Mouse (Mus musculus) midbrain, embryonic 13.5 days (tissue): ENCODE data around the gene Slc1a3. TPM values are rescaled to one million over a fixed set of nuclear protein-coding genes. Genes with fewer than 3 reads are reported as not detected.

Source experiments
- ATAC-seq: fragments of 200-750 bp; cut with Nextera tagmentation; 2 replicates; pipeline ENCODE4 v1.8.0; 2017; ENCODE audit warnings: mild to moderate bottlenecking, moderate TSS enrichment, moderate library complexity
- H3K27ac ChIP-seq: fragments of 300-500 bp; sonication (generic); 2 replicates; pipeline ENCODE4 v1.5.1; 2015; ENCODE audit warnings: inconsistent platforms, mild to moderate bottlenecking, moderate library complexity
- H3K27me3 ChIP-seq: fragments of 300-500 bp; sonication (generic); 2 replicates; pipeline ENCODE4 v1.6.1; 2015; ENCODE audit warnings: mild to moderate bottlenecking, inconsistent platforms
- H3K36me3 ChIP-seq: fragments of 300-500 bp; sonication (generic); 2 replicates; pipeline ENCODE4 v1.6.1; 2015; ENCODE audit warnings: mild to moderate bottlenecking, inconsistent platforms
- H3K4me1 ChIP-seq: fragments of 300-500 bp; sonication (generic); replicated peaks from 2 replicates; pipeline ENCODE4 v1.6.1; 2015; ENCODE audit warnings: inconsistent platforms
- H3K4me2 ChIP-seq: fragments of 300-500 bp; sonication (generic); replicated peaks from 2 replicates; pipeline ENCODE4 v1.6.1; 2015; ENCODE audit warnings: moderate library complexity, mild to moderate bottlenecking, inconsistent platforms
- H3K4me3 ChIP-seq: fragments of 300-500 bp; sonication (generic); replicated peaks from 2 replicates; pipeline ENCODE4 v1.5.1; 2015; ENCODE audit warnings: mild to moderate bottlenecking, inconsistent platforms
- H3K9ac ChIP-seq: fragments of 300-500 bp; sonication (generic); replicated peaks from 2 replicates; pipeline ENCODE4 v1.6.1; 2015; ENCODE audit warnings: mild to moderate bottlenecking, inconsistent platforms
- H3K9me3 ChIP-seq: fragments of 300-500 bp; sonication (generic); 2 replicates; pipeline ENCODE4 v1.6.1; 2016; ENCODE audit warnings: mild to moderate bottlenecking, inconsistent platforms
- WGBS: fragments of 180-500 bp; shearing (Covaris S2); methylation state at CpG from one replicate; pipeline ENCODE4 v1.1.7; 2015; 5-methylcytosine and 5-hydroxymethylcytosine counted together
- polyA plus RNA-seq: library from polyadenylated mRNA; unstranded; fragments of >200 nt; fragmentation: Nextera tagmentation; extraction: Ambion mirVana; gene quantifications from 2 replicates; pipeline ENCODE4 v1.2.1, GENCODE M21; 2015

Gene Slc1a3
- 76.4 and 85.4 TPM in 2 replicates for polyA plus RNA-seq

GRCm38 (mm10) chr15:8710146-8711006 lies at the start of gene Slc1a3:
Slc1a3 (minus strand) TSS chr15:8710764.
- peak within 1 kb of the TSS; percentile 66 for H3K4me3 ChIP-seq
- H3K36me3 ChIP-seq = no peaks in the 10 kb centered on the region
- peaks cover 7% of the 10 kb centered on the region for H3K4me1 ChIP-seq
- H3K27me3 ChIP-seq = peaks cover 26% of the 10 kb centered on the region; the same call in 1 of the 2 replicates
- H3K9me3 ChIP-seq = no peaks in the 10 kb centered on the region
- H3K27ac ChIP-seq = 0 out of 2 replicates have a peak within 1 kb of the TSS, but pooled peaks have one; percentile 47
- H3K4me2 ChIP-seq = peak within 1 kb of the TSS; percentile 92
- H3K9ac ChIP-seq = peak within 1 kb of the TSS; percentile 67
- under 1% methylated on average over 34 of the region's 34 CpGs for WGBS
- peak; percentile 93 for ATAC-seq

DNA sequence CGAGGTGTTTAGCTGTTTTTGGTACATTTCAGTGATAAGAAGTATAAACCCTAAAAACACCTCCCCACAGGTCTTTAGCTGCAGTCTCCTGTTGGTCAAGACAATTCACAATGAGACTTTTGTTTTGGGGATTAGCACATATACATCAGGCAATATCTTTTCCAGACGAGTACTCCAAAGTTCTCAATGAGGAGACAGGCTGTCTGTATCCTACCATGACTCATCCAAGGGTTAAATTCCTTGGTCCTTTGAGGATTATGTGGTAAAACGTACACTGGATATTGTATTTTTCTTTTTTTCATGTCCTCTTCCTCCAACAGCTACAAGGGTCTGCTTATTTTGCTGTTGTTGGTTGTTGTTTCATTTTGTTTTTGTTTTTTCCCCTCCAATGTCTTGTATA lies 48.5 kb upstream of the Slc1a3 start:
- Histone ChIP-seq H3K4me3 (no peak overlapping the region), H3K27ac (no peak overlapping the region), H3K9me3 (no peaks in the 10 kb centered on the region), H3K27me3 (no peaks in the 10 kb centered on the region), H3K4me1 (no peaks in the 10 kb centered on the region), H3K36me3 (no peaks in the 10 kb centered on the region), H3K4me2 (no peak overlapping the region), H3K9ac (no peak overlapping the region)
- 68% methylated on average over 3 of the region's 3 CpGs for WGBS
- no peak for ATAC-seq

DNA sequence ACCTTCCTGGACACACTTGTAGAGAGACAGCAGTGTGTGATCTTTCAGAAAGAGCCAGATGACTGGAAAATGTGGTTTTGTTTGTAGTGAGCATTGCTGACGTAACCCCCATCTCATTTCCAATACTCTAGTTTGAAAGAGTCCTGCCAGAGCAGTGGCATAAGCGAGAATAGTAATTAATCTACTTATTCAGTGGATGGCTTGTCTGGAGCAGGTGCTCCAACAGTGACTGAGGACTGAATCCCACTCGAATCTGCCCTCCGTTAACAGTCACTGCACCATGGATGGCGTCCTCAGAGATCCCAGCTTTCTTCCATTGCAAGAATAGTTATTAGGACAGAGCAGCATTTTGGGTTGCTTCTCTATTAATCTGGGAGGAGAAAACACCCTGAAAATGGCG lies 45.9 kb upstream of the Slc1a3 start:
- H3K4me1 ChIP-seq = no peaks in the 10 kb centered on the region
- 53% methylated on average over 6 of the region's 6 CpGs for WGBS
- no peaks in the 10 kb centered on the region for H3K36me3 ChIP-seq
- no peak overlapping the region for H3K4me2 ChIP-seq
- H3K4me3 ChIP-seq = no peak overlapping the region
- H3K9me3 ChIP-seq = no peaks in the 10 kb centered on the region
- no peaks in the 10 kb centered on the region for H3K27me3 ChIP-seq
- peak; percentile 63; the same call in 1 of the 2 replicates for ATAC-seq
- no peak overlapping the region for H3K9ac ChIP-seq
- no peak overlapping the region for H3K27ac ChIP-seq

GRCm38 (mm10) chr15:8749762-8750161 lies 39.2 kb upstream of the Slc1a3 start:
- Histone ChIP-seq H3K4me2 (no peak overlapping the region), H3K9me3 (no peaks in the 10 kb centered on the region), H3K4me1 (no peaks in the 10 kb centered on the region), H3K4me3 (no peak overlapping the region), H3K27ac (no peak overlapping the region), H3K27me3 (no peaks in the 10 kb centered on the region), H3K36me3 (no peaks in the 10 kb centered on the region), H3K9ac (no peak overlapping the region)
- no peak for ATAC-seq
- 96% methylated on average over 4 of the region's 4 CpGs for WGBS

DNA sequence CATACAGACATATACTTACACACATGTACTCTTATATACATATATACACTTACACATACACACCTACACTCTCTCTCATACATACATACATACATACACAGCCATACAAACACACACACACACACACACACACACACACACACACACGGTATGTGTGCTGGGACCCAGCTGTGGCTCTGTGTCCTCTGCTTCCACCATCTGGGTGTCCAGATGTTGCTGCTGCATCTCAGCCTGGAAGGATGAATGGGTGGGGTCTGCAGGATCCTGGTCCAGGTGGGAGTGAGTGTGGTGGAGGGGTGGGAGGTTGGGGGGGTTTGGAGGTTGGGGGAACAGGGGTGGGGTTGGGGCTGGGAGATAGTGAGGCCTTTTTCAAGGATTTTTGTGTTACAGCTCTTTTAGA lies 38.2 kb upstream of the Slc1a3 start:
- no peak overlapping the region for H3K4me2 ChIP-seq
- no peaks in the 10 kb centered on the region for H3K4me1 ChIP-seq
- H3K27ac ChIP-seq = no peak overlapping the region
- WGBS = 94% methylated on average over 1 of the region's 1 CpGs
- no peak overlapping the region for H3K4me3 ChIP-seq
- no peaks in the 10 kb centered on the region for H3K9me3 ChIP-seq
- H3K27me3 ChIP-seq = no peaks in the 10 kb centered on the region
- no peak for ATAC-seq
- no peaks in the 10 kb centered on the region for H3K36me3 ChIP-seq
- H3K9ac ChIP-seq = no peak overlapping the region

DNA sequence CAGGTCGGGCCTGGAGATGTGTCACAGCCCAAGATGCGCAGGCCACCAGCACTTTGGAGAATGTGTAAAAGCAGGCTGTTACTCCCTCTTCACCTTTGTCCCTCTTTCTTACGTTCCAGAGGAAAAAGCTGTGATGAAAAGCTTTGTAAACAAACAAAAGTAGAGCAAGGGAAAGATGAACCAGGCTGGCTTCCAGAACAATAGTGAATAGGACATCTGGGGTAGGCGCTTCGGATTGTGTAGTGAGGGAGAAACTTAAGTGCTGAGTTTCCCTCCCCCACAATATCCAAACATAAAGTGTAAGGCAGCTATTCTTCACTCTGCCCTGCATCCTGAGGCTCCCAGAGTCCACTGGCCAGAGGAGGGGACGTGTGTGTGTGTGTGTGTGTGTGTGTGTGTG lies 31.0 kb upstream of the Slc1a3 start:
- WGBS = 54% methylated on average over 6 of the region's 6 CpGs
- H3K9ac ChIP-seq = no peak overlapping the region
- no peak for ATAC-seq

GRCm38 (mm10) chr15:8740724-8741123 lies 30.2 kb upstream of the Slc1a3 start:
- H3K9ac ChIP-seq = no peak overlapping the region
- no peaks in the 10 kb centered on the region for H3K9me3 ChIP-seq
- H3K27me3 ChIP-seq = no peaks in the 10 kb centered on the region
- H3K4me2 ChIP-seq = no peak overlapping the region
- H3K27ac ChIP-seq = no peak overlapping the region
- no peak overlapping the region for H3K4me3 ChIP-seq
- 0 out of 2 replicates have a peak, but pooled peaks cover 2% of the 10 kb centered on the region for H3K4me1 ChIP-seq
- WGBS = 95% methylated on average over 8 of the region's 8 CpGs
- no peak for ATAC-seq
- H3K36me3 ChIP-seq = no peaks in the 10 kb centered on the region

More for the DNA sequence above, 31.0 kb upstream of the Slc1a3 start:
- no peaks in the 10 kb centered on the region for H3K36me3 ChIP-seq
- H3K4me3 ChIP-seq = no peak overlapping the region
- no peaks in the 10 kb centered on the region for H3K9me3 ChIP-seq
- H3K27ac ChIP-seq = no peak overlapping the region
- H3K4me2 ChIP-seq = no peak overlapping the region
- 0 out of 2 replicates have a peak, but pooled peaks cover 2% of the 10 kb centered on the region for H3K4me1 ChIP-seq
- no peaks in the 10 kb centered on the region for H3K27me3 ChIP-seq

- H3K27me3 ChIP-seq = no peaks in the 10 kb centered on the region
- ATAC-seq = no peak
- no peak overlapping the region for H3K4me2 ChIP-seq
- no peaks in the 10 kb centered on the region for H3K9me3 ChIP-seq
- H3K9ac ChIP-seq = no peak overlapping the region
- no peaks in the 10 kb centered on the region for H3K36me3 ChIP-seq
- 88% methylated on average over 5 of the region's 5 CpGs for WGBS
- no peak overlapping the region for H3K27ac ChIP-seq
- 0 out of 2 replicates have a peak, but pooled peaks cover 2% of the 10 kb centered on the region for H3K4me1 ChIP-seq
- H3K4me3 ChIP-seq = no peak overlapping the region
Measured at GRCm38 (mm10) chr15:8738156-8738555, 27.6 kb upstream of the Slc1a3 start.

- no peaks in the 10 kb centered on the region for H3K9me3 ChIP-seq
- no peak overlapping the region for H3K9ac ChIP-seq
- ATAC-seq = no peak
- no peak overlapping the region for H3K4me3 ChIP-seq
- H3K4me2 ChIP-seq = no peak overlapping the region
- no peaks in the 10 kb centered on the region for H3K4me1 ChIP-seq
- no peaks in the 10 kb centered on the region for H3K27me3 ChIP-seq
- 87% methylated on average over 6 of the region's 6 CpGs for WGBS
- no peaks in the 10 kb centered on the region for H3K36me3 ChIP-seq
- no peak overlapping the region for H3K27ac ChIP-seq
Measured at GRCm38 (mm10) chr15:8734363-8734739, 23.8 kb upstream of the Slc1a3 start.

DNA sequence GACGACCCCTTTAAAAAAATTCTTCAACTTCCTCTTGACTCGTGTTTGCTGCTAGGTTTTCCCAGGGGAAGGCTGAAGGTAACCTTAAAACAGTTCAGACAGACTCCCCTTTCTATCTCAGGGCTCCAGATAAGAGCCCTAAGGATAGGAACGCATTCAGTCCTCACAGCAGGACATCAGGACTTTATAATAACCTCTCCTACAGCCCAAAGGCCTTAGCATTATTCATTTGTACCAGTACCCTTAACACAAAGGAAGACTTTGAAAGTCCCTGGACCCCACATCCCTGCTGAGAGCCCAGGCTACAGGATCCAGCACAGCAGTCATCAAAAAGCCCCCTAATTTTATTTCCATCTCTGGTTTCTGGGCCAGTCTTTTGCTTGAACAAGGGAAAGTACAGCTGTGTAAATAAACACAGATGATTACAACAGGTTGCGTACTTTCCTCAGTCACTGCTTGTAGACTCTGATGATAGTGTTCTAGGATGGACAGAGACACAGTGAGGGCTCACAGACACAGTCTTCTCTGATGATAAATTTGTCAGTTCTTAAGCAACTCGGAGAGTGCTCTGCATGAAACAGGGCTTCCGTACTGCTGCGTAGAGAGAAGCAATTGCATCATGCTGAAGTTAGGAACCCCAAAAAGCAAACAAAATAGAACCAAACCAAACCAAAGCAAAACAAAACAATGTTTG lies 23.3 kb upstream of the Slc1a3 start:
- Histone ChIP-seq H3K4me1 (no peaks in the 10 kb centered on the region), H3K27ac (no peak overlapping the region), H3K9me3 (no peaks in the 10 kb centered on the region), H3K4me3 (no peak overlapping the region), H3K9ac (no peak overlapping the region), H3K27me3 (no peaks in the 10 kb centered on the region), H3K4me2 (no peak overlapping the region), H3K36me3 (no peaks in the 10 kb centered on the region)
- no peak for ATAC-seq
- WGBS = 35% methylated on average over 7 of the region's 7 CpGs

DNA sequence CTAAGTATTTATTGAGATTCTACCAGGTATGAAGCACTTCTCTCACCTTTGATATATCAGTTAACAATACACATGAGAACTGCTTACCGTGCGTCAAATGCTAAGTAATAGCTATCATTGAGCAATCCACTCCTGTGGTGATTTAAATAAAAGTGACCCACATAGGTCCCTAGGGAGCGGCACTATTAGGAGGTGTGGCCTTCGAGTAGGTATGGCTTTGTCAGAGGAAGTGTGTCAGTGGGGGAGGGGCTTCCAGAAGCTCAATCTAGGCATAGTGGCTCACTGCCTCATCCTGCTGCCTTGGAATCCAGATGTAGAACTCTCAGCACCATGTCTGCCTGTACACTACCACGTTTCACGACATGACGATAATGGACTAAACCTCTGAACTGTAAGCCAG lies 18.3 kb upstream of the Slc1a3 start:
- H3K27me3 ChIP-seq = no peaks in the 10 kb centered on the region
- H3K4me3 ChIP-seq = no peak overlapping the region
- no peak overlapping the region for H3K4me2 ChIP-seq
- WGBS = 90% methylated on average over 7 of the region's 7 CpGs
- no peaks in the 10 kb centered on the region for H3K36me3 ChIP-seq
- no peak overlapping the region for H3K9ac ChIP-seq
- no peaks in the 10 kb centered on the region for H3K9me3 ChIP-seq
- no peak overlapping the region for H3K27ac ChIP-seq
- no peak for ATAC-seq
- H3K4me1 ChIP-seq = no peaks in the 10 kb centered on the region

GRCm38 (mm10) chr15:8722386-8723100 lies 12.0 kb upstream of the Slc1a3 start:
- Histone ChIP-seq H3K4me1 (no peaks in the 10 kb centered on the region), H3K36me3 (no peaks in the 10 kb centered on the region), H3K9me3 (0 out of 2 replicates have a peak, but pooled peaks cover 2% of the 10 kb centered on the region), H3K27ac (no peak overlapping the region), H3K27me3 (no peaks in the 10 kb centered on the region), H3K4me2 (no peak overlapping the region), H3K9ac (no peak overlapping the region), H3K4me3 (no peak overlapping the region)
- WGBS = 94% methylated on average over 14 of the region's 14 CpGs
- ATAC-seq = no peak
